Mouse (Mus musculus) left cerebral cortex, adult 11 months (tissue): ENCODE data around the gene Vsig10.
"Not testable (repeated sequence)": the region's sequence is repeated elsewhere in the genome, so short reads cannot be mapped to it uniquely, and the experiment has no call there.

Experiments used
- DNase-seq: peaks from one replicate; pipeline ENCODE4 v3.0.0; 2022; ENCODE audit warnings: low spot score

The Vsig10 gene

DNA sequence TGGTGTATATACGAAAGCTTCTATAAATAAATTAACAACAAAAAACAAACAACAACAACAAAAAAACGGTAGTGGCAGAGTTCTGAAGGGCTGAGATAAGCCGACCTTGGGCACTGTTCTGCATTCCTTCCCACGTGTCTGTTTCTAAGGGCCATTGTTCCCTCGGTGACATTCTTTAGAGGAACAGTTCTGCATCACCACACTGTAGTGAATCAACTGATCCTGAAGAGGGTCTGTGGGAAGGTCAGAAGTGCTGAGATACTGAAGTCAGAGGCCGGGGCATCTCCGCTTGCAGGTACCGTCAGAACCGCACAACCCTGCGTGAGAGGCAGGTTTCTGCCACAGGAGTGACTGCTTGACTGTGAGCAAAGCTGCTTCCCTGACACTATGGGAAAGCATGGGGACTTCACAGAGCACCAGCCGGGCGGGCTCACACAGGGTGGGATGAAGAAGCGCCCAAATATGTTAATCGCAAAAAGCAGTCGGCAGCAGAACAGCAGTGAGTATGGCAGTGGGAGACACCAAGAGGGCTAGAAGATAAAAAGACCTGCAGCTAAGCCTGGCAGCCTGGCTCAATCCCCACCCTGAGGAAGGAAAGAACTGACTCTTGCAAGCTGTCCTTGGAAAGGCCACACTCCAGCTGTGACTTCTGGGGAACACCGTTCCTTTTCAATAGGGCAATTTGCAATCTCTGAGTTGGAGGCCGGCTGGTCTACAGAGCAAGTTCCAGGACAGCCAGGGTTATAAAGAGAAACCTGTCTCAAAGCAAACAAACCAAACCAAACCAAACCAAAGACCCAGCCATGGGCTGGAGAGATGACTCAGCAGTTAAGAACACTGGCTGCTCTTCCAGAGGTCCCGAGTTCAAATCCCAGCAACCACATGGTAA, 14.9 kb upstream of the Vsig10 start:
- no peak for DNase-seq

- DNase-seq, result peak; percentile 46
Measured at GRCm38 (mm10) chr5:117304947-117305346, 13.9 kb upstream of the Vsig10 start.

DNA sequence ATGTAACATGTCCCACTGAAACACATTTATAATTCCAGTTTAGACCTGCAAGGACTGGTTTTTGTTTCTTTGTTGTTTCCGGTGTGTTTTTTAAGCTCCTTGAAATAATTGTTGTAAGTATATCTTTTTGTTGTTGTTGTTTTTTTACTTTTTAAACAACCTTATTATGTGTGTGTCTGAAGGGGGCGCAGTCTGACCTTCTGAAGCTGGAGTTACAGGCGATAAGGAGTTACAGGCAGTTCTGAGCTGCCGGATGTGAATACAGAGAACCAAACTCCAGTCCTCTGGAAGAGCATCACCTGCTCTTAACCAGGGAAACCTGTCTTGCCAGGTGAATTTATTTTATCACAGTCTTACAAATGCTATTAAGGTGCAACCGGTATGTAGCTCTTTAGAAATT, 13.1 kb upstream of the Vsig10 start:
- no peak for DNase-seq

GRCm38 (mm10) chr5:117306826-117307225, 12.1 kb upstream of the Vsig10 start:
- DNase-seq, result no peak

GRCm38 (mm10) chr5:117307699-117308098, 11.2 kb upstream of the Vsig10 start:
- peak; percentile 31 for DNase-seq

DNA sequence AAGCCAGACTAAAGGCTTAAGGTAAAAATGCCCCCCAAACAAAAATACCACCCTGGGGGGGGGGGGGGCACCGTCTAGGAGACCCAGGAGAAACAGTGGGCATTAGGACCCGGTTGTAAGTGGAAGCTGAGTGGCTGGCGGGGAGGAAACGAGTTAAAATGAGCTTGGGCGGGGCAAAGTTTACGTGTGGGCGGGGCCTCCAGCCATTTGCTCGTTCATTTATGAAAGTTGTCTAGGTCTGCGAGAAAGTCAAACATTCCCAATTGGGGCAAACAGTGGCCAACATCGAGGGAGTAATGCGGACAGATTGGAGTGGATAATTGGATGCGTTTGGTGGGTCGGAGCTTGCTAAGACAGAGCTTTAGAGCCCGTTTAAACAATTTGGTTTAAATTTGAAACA, 5.5 kb upstream of the Vsig10 start:
- DNase-seq, result no peak

GRCm38 (mm10) chr5:117313909-117314308, 5.0 kb upstream of the Vsig10 start:
- DNase-seq, result no peak

DNA sequence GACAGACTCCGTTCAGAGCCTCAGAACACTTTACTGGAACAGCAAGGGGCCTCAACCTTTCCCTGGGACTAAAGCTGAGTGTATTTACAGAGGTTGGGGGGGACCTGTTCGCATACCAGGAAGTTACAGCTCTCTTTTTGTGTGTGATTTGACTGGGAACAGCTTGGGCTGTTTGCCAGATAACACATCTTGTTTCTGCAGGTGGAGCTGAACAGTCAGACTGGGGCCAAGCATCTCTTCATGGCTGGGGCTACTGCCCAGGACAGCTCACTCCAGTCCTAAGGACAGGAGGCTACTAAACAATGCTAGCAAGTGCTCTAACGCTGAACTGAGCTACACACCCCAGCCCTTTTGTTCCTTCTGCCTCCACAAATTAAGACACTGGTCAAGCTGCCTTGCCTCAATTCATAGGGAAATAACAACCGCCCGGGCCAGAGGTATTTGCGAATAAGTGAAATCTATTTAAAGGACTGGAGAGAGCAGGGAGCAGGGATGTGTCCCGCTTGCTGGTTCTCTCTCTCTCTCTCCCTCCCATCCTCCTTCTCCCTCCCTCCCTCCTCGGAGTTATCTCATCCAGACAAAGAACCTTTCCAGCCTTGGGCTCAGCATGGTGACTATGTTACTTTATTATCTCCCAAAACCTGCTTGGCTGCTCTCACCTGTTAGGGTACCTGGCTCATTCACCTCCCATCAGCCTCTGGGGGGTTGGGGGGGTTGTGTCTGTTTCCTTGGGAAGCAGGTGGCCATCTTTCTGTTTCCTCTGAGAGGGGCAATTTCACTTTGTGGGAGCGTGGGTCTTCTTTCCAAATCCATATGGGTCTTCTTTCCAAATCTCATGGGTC, 4.1 kb upstream of the Vsig10 start:
- DNase-seq, result no peak

GRCm38 (mm10) chr5:117323751-117324150, 4.9 kb downstream of the Vsig10 start:
- no peak for DNase-seq

DNA sequence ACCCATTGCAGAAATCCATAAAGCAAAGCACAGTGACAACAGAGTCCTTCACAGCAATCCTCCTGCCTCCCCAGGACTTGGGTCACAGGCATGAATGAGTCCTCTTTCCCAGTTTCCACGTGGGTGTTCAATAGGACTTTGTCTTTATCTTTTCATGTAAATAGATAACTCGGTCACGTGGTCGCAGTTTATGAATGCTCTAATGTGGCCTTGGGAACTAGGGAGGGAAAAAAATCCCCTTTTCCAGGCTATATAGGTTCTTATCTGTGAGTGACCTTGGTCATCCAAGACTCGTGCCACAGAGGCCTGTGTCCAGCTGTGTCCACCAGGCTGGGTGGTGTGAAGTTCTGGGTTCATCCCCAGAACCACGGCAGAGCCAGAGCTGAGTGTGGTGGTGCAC, 7.5 kb downstream of the Vsig10 start:
- DNase-seq, result no peak

DNA sequence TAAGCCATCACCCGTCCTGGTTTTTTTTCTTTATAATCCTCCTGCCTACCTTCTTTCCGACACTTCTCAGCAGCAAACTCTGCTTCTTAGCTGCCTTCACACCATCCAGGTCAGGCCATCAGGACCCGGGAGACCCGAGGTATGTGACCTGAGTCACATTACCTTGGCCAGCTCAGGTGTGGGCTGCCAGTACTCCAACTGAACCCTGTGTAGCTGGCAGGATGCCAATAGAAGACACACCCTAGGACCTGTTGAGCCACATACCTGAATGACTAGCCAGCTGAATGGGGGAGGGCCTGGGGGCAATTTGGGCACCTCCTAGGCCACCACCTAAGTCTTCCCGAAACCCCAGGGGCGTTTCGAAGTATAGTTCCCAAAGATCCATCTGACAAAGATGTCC, 11.6 kb downstream of the Vsig10 start:
- DNase-seq, result no peak

GRCm38 (mm10) chr5:117337999-117338398, 19.1 kb downstream of the Vsig10 start:
- DNase-seq, result no peak

- DNase-seq, result no peak
Measured at GRCm38 (mm10) chr5:117338503-117338902, 19.6 kb downstream of the Vsig10 start.

DNA sequence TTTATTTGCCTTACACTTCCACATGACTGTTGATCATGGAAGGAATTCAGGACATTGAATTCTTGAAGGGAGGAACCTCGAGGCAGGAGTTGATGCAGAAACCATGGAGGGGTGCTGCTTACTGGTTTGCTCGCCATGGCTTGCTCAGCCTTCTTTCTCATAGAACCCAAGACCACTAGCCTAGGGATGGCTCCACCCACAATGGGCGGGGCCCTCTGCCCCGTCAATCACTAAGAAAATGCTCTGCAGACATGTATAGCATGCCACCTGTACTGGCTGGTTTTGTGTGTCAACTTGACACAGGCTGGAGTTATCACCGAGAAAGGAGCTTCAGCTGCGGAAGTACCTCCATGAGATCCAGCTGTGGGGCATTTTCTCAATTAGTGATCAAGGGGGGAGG, 21.2 kb downstream of the Vsig10 start:
- no peak for DNase-seq

DNA sequence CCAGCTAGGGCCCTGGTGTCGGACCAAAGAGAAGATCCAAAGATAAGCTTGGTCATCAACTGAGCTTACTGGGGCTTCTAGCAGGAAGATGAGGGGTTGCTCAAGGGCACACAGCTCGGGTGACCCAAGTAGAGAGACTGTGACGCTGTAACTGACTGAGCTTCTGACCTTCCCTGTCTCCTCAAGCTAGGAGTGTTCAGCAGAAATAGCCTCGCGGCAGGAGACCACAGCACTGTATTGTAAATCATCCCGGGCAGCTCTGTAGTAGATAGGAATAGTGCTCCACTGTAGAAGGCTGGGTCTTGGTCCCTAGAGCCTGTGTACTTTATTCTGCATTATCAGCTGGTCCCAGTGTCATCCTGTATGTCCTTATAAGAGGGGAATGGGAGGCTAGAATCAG, 23.0 kb downstream of the Vsig10 start:
- DNase-seq, result no peak

DNA sequence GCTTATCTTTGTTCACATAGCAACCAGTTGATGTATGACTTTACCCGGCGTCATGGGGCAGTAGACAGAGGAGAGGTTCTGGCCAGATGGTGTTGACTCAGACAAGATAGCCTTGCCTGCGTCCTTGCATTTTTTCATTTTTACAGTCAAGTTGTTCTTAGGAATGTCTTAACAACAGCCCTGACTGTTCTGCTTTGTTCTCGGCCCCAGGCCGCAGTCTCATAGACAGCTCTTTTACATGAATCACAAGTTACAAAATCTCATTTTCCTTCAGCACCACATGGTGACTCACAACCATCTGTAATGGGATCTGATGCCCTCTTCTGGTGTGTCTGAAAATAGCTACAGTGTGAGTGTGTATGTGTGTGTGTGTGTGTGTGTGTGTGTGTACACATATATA, 25.6 kb downstream of the Vsig10 start:
- DNase-seq, result not testable (repeated sequence)

GRCm38 (mm10) chr5:117345432-117345976, 26.6 kb downstream of the Vsig10 start:
- no peak for DNase-seq

DNA sequence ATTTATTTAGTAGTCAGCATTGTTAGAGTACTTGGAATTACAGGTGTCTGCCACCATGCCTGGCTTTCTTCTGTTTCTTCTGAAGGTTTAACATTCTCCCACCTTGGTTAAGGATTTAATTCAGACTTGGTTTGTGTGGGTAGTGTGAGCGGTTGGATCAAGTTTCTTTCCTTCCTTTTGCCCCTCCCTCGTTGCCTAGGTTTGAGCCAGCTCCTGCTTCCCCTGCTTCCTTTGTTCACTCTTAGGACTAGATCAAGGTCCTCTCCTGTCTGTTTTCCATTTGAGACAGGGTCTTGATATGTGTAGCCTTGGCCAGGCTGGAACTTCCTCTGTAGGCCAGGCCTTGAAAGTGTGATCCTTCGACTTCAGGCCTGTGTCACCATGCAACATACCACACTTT, 27.4 kb downstream of the Vsig10 start:
- no peak for DNase-seq

DNA sequence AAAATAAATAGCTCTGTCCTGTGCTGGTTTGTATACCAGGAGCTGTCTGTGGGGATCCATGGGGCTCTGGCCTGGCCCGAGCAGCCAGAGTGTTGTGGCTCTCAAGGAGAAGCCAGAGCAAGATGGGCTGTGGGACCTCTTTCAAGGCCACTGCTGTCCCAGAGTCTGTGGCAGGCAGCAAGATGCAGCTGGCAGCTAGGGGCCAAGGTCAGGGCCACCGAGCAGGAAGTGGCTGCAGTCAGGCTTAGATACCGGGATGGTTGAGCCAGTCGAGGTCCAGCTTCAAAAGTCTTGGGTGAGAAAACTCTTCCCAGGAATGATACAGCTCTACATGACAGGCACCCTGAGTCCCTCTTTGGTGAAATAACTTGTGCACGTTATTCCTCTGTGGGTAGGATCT, 28.1 kb downstream of the Vsig10 start:
- DNase-seq, result no peak

DNA sequence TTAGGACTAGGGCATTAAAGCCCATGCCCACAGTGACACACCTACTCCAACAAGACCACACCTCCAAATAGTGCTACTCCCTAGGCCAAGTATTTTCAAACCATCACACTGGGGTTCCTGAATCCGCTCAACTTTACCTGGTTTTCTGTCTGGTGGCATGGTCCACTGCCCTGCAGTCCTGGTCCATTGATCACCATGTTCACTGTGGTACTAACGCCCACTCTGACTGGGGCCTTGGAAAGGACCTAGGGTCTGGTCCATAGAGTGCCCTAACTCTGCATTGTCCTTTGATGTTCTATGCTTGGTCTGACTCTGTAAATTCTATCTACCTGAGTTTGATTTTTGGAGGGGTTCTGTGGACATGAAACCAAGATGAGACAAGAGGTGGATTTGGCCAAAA, 29.0 kb downstream of the Vsig10 start:
- no peak for DNase-seq

DNA sequence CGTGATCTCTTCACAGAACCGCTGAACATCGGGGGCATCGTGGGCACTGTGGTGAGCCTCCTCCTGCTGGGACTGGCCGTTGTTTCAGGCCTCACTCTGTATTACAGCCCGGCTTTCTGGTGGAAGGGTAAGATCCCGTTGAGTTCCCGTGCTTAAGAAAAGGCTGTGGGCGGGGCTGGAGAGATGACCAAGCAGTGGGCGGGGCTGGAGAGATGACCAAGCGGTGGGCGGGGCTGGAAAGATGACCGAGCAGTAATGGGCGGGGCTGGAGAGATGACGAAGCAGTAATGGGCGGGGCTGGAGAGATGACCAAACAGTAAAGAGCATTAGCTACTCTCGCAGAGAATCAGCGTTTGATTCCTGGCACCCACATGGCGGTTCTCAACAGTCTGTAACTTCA, 29.4 kb downstream of the Vsig10 start:
- no peak for DNase-seq

- DNase-seq, result no peak
Measured at GRCm38 (mm10) chr5:117354121-117354520, 35.2 kb downstream of the Vsig10 start.
